Mouse (Mus musculus): ENCODE measurements around the gene Ptpn5. TPM values are rescaled to one million over a fixed set of nuclear protein-coding genes. Genes with fewer than 3 reads are reported as not detected.

The Ptpn5 gene
- polyA plus RNA-seq, 1 experiment from 2014 or later = 0.39 TPM

DNA sequence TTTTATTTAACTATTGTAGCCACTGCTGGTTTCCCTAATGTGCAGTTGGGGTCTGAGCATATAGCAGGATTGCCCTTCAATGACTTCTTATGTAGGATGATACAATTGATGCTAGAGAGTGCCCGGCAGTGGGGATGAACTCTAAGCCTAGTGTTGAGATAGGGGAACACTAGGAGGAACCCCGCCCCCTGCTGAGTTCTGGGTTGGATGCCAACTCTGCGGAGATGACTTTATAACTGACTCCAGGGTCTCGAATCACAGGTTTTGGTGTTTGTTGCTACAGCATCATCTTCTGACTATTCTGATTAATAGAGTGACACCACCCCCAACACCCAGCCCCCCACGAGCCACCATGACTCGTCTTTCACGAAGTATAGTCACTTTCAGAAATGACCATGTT, 14.8 kb upstream of the Ptpn5 start:
- H3K27ac ChIP-seq (replicated peaks; ENCODE audit: low read depth, low read length) = no peak overlapping the region
- H3K4me2 ChIP-seq (ENCODE audit: low read depth, severe bottlenecking) = no peak overlapping the region
- 85% methylated on average over 7 of the region's 7 CpGs for WGBS
- no peak overlapping the region for H3K4me3 ChIP-seq (ENCODE audit: low read depth, low read length)
- no peaks in the 10 kb centered on the region for H3K4me1 ChIP-seq (ENCODE audit: control insufficient read depth, insufficient read depth, low read length)
- H3K36me3 ChIP-seq (ENCODE audit: control insufficient read depth, insufficient read depth, low read length) = no peaks in the 10 kb centered on the region
- no peak for DNase-seq (ENCODE audit: low spot score)
- H3K9ac ChIP-seq (ENCODE audit: low read length) = no peak overlapping the region
- no peaks in the 10 kb centered on the region for H3K27me3 ChIP-seq (ENCODE audit: control insufficient read depth, insufficient read depth, low read length)
- no peak for ATAC-seq (ENCODE audit: insufficient number of reproducible peaks, low FRiP score, low TSS enrichment, low read depth)
- no peaks in the 10 kb centered on the region for H3K9me3 ChIP-seq (ENCODE audit: control insufficient read depth, low read length)

DNA sequence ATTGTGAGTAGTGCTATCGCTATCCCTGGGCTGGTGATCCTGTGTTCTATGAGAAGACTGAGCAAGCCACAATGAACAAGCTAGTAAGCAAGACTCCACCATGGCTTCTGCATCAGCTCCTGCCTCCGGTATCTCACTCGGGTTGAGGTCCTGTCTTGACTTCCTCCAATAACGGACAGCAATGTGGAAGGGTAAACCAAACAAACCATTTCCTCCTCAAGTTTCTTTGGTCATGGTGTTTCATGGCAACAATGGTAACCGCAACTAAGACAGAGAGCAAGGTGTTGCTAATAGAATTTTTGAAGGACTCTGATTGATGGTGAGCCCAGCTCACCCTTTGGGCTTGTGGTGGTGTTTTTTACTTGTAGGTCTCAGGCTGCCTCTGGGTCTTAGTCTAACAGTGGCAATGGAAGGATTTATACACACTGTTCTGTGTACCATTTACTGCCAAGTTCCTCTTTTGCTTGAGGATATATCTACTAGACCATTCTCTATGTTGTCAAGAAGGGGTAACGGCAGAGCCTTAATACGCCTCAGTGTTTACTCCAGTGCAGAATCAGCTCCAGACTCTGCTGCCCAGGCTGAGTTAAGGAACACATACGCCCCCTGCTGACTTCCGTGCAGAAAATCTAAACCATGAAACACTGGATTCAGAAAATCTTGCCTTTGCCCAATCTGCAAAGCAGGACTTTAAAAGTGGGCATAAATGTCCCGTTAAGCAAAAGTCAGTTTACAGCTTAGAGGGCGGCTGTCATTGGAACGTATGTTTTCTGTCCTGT, 12.7 kb upstream of the Ptpn5 start:
- no peak overlapping the region for H3K4me2 ChIP-seq (ENCODE audit: low read depth, severe bottlenecking)
- 62% methylated on average over 12 of the region's 12 CpGs for WGBS
- H3K36me3 ChIP-seq (ENCODE audit: control insufficient read depth, insufficient read depth, low read length) = no peaks in the 10 kb centered on the region
- H3K27me3 ChIP-seq (ENCODE audit: control insufficient read depth, insufficient read depth, low read length) = no peaks in the 10 kb centered on the region
- H3K9me3 ChIP-seq (ENCODE audit: control insufficient read depth, low read length) = no peaks in the 10 kb centered on the region
- H3K4me1 ChIP-seq (ENCODE audit: control insufficient read depth, insufficient read depth, low read length) = no peaks in the 10 kb centered on the region
- H3K27ac ChIP-seq (replicated peaks; ENCODE audit: low read depth, low read length) = no peak overlapping the region
- no peak overlapping the region for H3K4me3 ChIP-seq (ENCODE audit: low read depth, low read length)
- DNase-seq (ENCODE audit: low spot score) (peak; percentile 42), ATAC-seq (ENCODE audit: insufficient number of reproducible peaks, low FRiP score, low TSS enrichment, low read depth) (no peak)
- H3K9ac ChIP-seq (ENCODE audit: low read length) = no peak overlapping the region

DNA sequence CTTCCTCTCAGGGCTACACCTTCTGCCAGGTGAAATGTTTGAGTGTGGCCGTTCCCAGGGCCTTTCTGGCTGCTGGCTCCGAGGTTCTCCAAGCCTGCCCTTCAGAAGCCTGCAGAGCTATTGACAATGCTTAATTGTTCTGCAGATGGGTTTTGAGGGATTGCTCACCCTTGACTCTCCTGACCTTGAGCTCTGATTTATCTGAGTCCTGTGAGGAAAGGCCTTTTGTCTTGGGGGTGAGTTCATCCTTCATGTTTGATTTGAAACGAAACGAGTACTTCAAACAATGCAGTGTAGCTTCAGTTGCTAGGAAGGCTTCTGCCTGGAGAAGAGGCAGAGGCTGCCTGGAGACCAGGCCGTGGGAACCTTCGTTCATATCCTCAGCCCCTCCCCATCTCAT, 10.8 kb upstream of the Ptpn5 start:
- Histone ChIP-seq H3K4me2 (ENCODE audit: low read depth, severe bottlenecking) (no peak overlapping the region), H3K9me3 (ENCODE audit: control insufficient read depth, low read length) (no peaks in the 10 kb centered on the region), H3K9ac (ENCODE audit: low read length) (no peak overlapping the region), H3K27me3 (ENCODE audit: control insufficient read depth, insufficient read depth, low read length) (no peaks in the 10 kb centered on the region), H3K27ac (replicated peaks; ENCODE audit: low read depth, low read length) (no peak overlapping the region), H3K36me3 (ENCODE audit: control insufficient read depth, insufficient read depth, low read length) (no peaks in the 10 kb centered on the region), H3K4me3 (ENCODE audit: low read depth, low read length) (no peak overlapping the region), H3K4me1 (ENCODE audit: control insufficient read depth, insufficient read depth, low read length) (no peaks in the 10 kb centered on the region)
- 56% methylated on average over 6 of the region's 6 CpGs for WGBS
- no peak for DNase-seq (ENCODE audit: low spot score)
- ATAC-seq (ENCODE audit: insufficient number of reproducible peaks, low FRiP score, low TSS enrichment, low read depth) = no peak

DNA sequence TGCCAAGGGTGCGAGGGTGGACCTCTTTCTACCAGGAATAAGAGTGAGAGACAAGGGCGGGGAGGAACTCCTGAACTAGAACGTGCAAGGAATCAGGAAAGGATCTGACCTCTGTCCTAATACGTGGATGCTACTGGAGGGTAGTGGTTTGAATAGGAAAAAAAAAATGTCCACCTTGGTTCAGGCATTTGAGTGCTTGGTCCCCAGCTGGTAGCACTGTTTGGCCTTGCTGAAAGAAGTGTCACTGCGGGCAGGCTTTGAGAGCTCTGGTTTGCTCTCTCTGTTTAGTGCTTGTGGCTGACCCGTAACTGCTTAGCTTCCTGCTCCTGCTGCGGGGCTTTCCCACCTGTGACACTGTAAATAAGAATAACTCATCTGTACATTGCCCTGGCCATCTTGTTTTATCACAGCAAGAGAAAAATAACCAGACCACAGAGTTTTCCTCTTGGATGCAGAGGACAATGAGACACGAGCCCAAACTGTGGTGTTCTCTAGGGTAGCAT, 6.4 kb upstream of the Ptpn5 start:
- no peak overlapping the region for H3K4me2 ChIP-seq (ENCODE audit: low read depth, severe bottlenecking)
- H3K4me3 ChIP-seq (ENCODE audit: low read depth, low read length) = no peak overlapping the region
- H3K36me3 ChIP-seq (ENCODE audit: control insufficient read depth, insufficient read depth, low read length) = no peaks in the 10 kb centered on the region
- ATAC-seq (ENCODE audit: insufficient number of reproducible peaks, low FRiP score, low TSS enrichment, low read depth) (no peak), DNase-seq (ENCODE audit: low spot score) (no peak)
- no peak overlapping the region for H3K27ac ChIP-seq (replicated peaks; ENCODE audit: low read depth, low read length)
- no peaks in the 10 kb centered on the region for H3K4me1 ChIP-seq (ENCODE audit: control insufficient read depth, insufficient read depth, low read length)
- peaks cover 2% of the 10 kb centered on the region; the same call in 1 of the 2 replicates for H3K27me3 ChIP-seq (ENCODE audit: control insufficient read depth, insufficient read depth, low read length)
- H3K9me3 ChIP-seq (ENCODE audit: control insufficient read depth, low read length) = no peaks in the 10 kb centered on the region
- WGBS = 76% methylated on average over 8 of the region's 8 CpGs
- H3K9ac ChIP-seq (ENCODE audit: low read length) = no peak overlapping the region

DNA sequence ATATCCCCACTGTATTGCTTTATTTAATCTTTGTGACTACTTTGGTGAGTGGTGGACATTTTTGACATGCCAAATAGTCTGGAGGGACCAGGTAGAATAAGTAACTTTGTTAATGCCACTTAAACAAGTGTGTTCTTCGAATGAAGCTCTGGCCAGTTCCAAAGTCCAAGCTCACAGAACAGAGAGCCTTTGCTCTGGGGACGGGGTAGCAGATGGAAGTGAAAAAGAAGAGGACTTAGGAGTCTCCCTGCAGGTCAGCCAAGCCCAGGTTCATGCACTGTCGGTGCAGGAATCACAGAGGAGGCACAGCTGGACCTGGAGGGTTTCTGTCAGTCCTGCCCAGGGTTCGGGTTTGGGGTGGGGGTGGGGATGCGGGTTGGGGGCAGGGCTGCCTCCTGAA, 1.1 kb upstream of the Ptpn5 start:
- no peaks in the 10 kb centered on the region for H3K9me3 ChIP-seq (ENCODE audit: control insufficient read depth, low read length)
- peaks cover 46% of the 10 kb centered on the region for H3K27me3 ChIP-seq (ENCODE audit: control insufficient read depth, insufficient read depth, low read length)
- DNase-seq (ENCODE audit: low spot score) (no peak), ATAC-seq (ENCODE audit: insufficient number of reproducible peaks, low FRiP score, low TSS enrichment, low read depth) (no peak)
- H3K36me3 ChIP-seq (ENCODE audit: control insufficient read depth, insufficient read depth, low read length) = no peaks in the 10 kb centered on the region
- H3K4me3 ChIP-seq (ENCODE audit: low read depth, low read length) = no peak overlapping the region
- no peak overlapping the region for H3K27ac ChIP-seq (replicated peaks; ENCODE audit: low read depth, low read length)
- WGBS = 51% methylated on average over 5 of the region's 5 CpGs
- no peak overlapping the region for H3K9ac ChIP-seq (ENCODE audit: low read length)
- H3K4me2 ChIP-seq (ENCODE audit: low read depth, severe bottlenecking) = no peak overlapping the region
- H3K4me1 ChIP-seq (ENCODE audit: control insufficient read depth, insufficient read depth, low read length) = peaks cover 5% of the 10 kb centered on the region; the same call in 1 of the 2 replicates

DNA sequence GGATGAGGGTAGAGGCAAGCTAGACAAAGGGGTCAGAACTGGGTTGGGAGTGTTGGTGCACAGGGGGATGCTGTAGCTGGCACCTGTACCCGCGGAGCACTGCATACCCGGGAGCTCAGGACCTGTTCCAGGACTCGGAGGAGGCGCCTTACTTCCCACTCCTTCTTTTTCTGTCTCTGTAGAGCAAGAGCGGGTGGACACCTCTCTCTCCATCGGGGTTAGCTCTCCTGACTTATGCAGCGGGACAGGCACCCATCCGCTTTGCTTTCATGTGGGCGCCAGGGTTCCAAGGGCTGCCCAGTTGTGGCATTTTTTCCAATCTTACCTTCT, 588 bp downstream of the Ptpn5 start:
- peak overlapping the region; percentile 56 for H3K4me3 ChIP-seq (ENCODE audit: low read depth, low read length)
- no peak overlapping the region for H3K9ac ChIP-seq (ENCODE audit: low read length)
- peak overlapping the region; percentile 97 for H3K4me2 ChIP-seq (ENCODE audit: low read depth, severe bottlenecking)
- H3K27me3 ChIP-seq (ENCODE audit: control insufficient read depth, insufficient read depth, low read length) = peaks cover 46% of the 10 kb centered on the region
- DNase-seq (ENCODE audit: low spot score) (no peak), ATAC-seq (ENCODE audit: insufficient number of reproducible peaks, low FRiP score, low TSS enrichment, low read depth) (no peak)
- 2% methylated on average over 10 of the region's 10 CpGs for WGBS
- H3K36me3 ChIP-seq (ENCODE audit: control insufficient read depth, insufficient read depth, low read length) = no peaks in the 10 kb centered on the region
- H3K9me3 ChIP-seq (ENCODE audit: control insufficient read depth, low read length) = no peaks in the 10 kb centered on the region
- peaks cover 5% of the 10 kb centered on the region; the same call in 1 of the 2 replicates for H3K4me1 ChIP-seq (ENCODE audit: control insufficient read depth, insufficient read depth, low read length)
- H3K27ac ChIP-seq (replicated peaks; ENCODE audit: low read depth, low read length) = no peak overlapping the region

DNA sequence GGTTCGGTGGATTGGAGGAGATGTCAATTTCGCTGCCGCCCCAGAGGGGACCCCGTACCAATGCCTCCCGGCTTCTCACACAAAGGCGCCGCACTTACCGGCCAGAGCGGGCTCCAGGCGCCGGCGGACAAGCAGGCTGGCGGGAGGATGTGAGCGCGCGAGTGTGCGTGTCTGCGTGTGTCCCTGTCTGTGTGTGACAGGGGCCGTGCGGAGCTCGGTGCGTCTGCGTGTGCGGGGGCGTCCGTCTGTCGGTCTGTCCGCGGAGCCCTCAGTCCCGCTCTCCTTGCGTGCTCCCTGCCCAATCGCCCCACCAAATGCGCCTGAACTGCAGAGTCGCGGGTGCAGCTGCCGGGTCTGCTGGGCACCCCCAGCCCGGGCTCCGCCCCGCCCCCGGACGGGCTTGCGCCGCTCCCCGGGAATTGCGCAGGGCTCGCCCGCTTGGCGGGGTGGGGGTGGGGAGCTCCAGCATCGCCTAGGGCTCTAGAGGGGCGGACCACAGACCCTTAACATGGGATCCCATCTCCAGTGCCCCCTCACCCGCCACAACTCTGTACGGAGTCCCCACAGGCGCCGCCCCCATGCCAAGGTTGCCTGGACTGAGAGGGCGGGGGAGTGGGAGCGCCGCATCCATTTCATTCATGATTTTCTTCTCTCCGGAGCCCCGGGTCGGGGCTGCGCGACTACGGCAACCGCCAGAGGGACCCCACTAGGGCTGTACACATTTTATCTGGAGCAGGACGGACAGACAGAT, 1.1 kb downstream of the Ptpn5 start:
- Histone ChIP-seq H3K9ac (ENCODE audit: low read length) (peak overlapping the region; percentile 50), H3K27ac (replicated peaks; ENCODE audit: low read depth, low read length) (no peak overlapping the region), H3K9me3 (ENCODE audit: control insufficient read depth, low read length) (no peaks in the 10 kb centered on the region), H3K4me3 (ENCODE audit: low read depth, low read length) (peak overlapping the region; percentile 56), H3K27me3 (ENCODE audit: control insufficient read depth, insufficient read depth, low read length) (peaks cover 46% of the 10 kb centered on the region), H3K4me2 (ENCODE audit: low read depth, severe bottlenecking) (peak overlapping the region; percentile 97), H3K36me3 (ENCODE audit: control insufficient read depth, insufficient read depth, low read length) (no peaks in the 10 kb centered on the region), H3K4me1 (ENCODE audit: control insufficient read depth, insufficient read depth, low read length) (peaks cover 5% of the 10 kb centered on the region; the same call in 1 of the 2 replicates)
- ATAC-seq (ENCODE audit: insufficient number of reproducible peaks, low FRiP score, low TSS enrichment, low read depth) (peak; percentile 80), DNase-seq (ENCODE audit: low spot score) (peak; percentile 70)
- WGBS = under 1% methylated on average over 62 of the region's 65 CpGs

DNA sequence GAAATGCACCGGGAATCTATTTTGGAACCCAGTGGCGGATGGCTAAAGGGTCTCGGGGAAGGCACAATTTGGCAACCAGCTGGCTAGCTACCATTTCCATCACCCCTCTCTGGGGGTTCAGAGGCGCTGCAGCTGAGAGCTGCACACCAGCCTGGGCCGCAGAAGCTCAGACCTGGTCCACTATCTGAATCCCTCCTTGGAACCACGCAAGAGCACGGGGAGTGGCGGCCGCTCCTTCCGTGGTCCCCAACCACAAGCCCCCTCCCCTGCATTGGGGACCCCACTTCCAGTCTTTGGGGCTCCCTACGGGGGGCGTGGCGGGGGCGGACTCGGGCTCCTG, 1.7 kb downstream of the Ptpn5 start:
- peaks cover 46% of the 10 kb centered on the region for H3K27me3 ChIP-seq (ENCODE audit: control insufficient read depth, insufficient read depth, low read length)
- no peak overlapping the region for H3K27ac ChIP-seq (replicated peaks; ENCODE audit: low read depth, low read length)
- DNase-seq (ENCODE audit: low spot score) (no peak), ATAC-seq (ENCODE audit: insufficient number of reproducible peaks, low FRiP score, low TSS enrichment, low read depth) (no peak)
- H3K9me3 ChIP-seq (ENCODE audit: control insufficient read depth, low read length) = no peaks in the 10 kb centered on the region
- peak overlapping the region; percentile 97 for H3K4me2 ChIP-seq (ENCODE audit: low read depth, severe bottlenecking)
- peak overlapping the region; percentile 50; the same call in 1 of the 2 replicates for H3K9ac ChIP-seq (ENCODE audit: low read length)
- peaks cover 5% of the 10 kb centered on the region; the same call in 1 of the 2 replicates for H3K4me1 ChIP-seq (ENCODE audit: control insufficient read depth, insufficient read depth, low read length)
- 1% methylated on average over 15 of the region's 15 CpGs for WGBS
- H3K4me3 ChIP-seq (ENCODE audit: low read depth, low read length) = peak overlapping the region; percentile 56
- no peaks in the 10 kb centered on the region for H3K36me3 ChIP-seq (ENCODE audit: control insufficient read depth, insufficient read depth, low read length)
